Mouse (Mus musculus) hindbrain, postnatal 0 days (tissue): ENCODE results near the gene Ddx19a. TPM values are rescaled to one million over a fixed set of nuclear protein-coding genes. Genes with fewer than 3 reads are reported as not detected.
A peak's percentile ranks its signal among the peaks of the same experiment; 100 is the strongest.

Experiments used
- ATAC-seq: fragments of 200-750 bp; cut with Nextera tagmentation; 2 replicates; pipeline ENCODE4 v1.8.0; 2017; ENCODE audit warnings: mild to moderate bottlenecking, moderate TSS enrichment, moderate library complexity
- DNase-seq: peaks from one replicate; pipeline ENCODE4 v3.0.0-alpha.2; 2015; ENCODE audit warnings: low spot score
- H3K27ac ChIP-seq: fragments of 300-500 bp; sonication (generic); 2 replicates; pipeline ENCODE4 v1.5.1; 2014; ENCODE audit warnings: mild to moderate bottlenecking
- H3K27me3 ChIP-seq: fragments of 300-500 bp; sonication (generic); 2 replicates; pipeline ENCODE4 v1.6.1; 2014; ENCODE audit warnings: low read length, mixed read lengths; ENCODE audit not compliant: insufficient read depth
- H3K36me3 ChIP-seq: fragments of 300-500 bp; sonication (generic); 2 replicates; pipeline ENCODE4 v1.6.1; 2014; ENCODE audit warnings: low read length, mixed read lengths; ENCODE audit not compliant: insufficient read depth
- H3K4me1 ChIP-seq: fragments of 300-500 bp; sonication (generic); 2 replicates; pipeline ENCODE4 v1.6.1; 2014; ENCODE audit warnings: antibody characterized with exemption, low read length, mixed read lengths; ENCODE audit not compliant: insufficient read depth
- H3K4me2 ChIP-seq: fragments of 300-500 bp; sonication (generic); 2 replicates; pipeline ENCODE4 v1.6.1; 2014; ENCODE audit warnings: low read depth, mild to moderate bottlenecking, low read length, moderate library complexity, mixed read lengths
- H3K4me3 ChIP-seq: fragments of 300-500 bp; sonication (generic); 2 replicates; pipeline ENCODE4 v1.5.1; 2014; ENCODE audit warnings: low read length
- H3K9ac ChIP-seq: fragments of 300-500 bp; sonication (generic); replicated peaks from 2 replicates; pipeline ENCODE4 v1.6.1; 2014; ENCODE audit warnings: mild to moderate bottlenecking, low read length, moderate library complexity, mixed read lengths
- H3K9me3 ChIP-seq: fragments of 300-500 bp; sonication (generic); 2 replicates; pipeline ENCODE4 v1.6.1; 2016; ENCODE audit warnings: low read length, mixed read lengths
- CTCF ChIP-seq: IDR thresholded peaks from 2 replicates; pipeline ENCODE4 v1.5.1; 2016; ENCODE audit warnings: antibody characterized with exemption, control low read depth, low read depth
- WGBS: fragments of 180-500 bp; shearing (Covaris S2); extraction: QIAGEN DNeasy Blood & Tissue Kit; methylation state at CpG from one replicate; pipeline ENCODE4 v1.1.7; 2014; 5-methylcytosine and 5-hydroxymethylcytosine counted together
- polyA plus RNA-seq: library from polyadenylated mRNA; unstranded; fragments of >200 nt; fragmentation: Nextera tagmentation; extraction: Ambion mirVana; gene quantifications from 2 replicates; pipeline ENCODE4 v1.2.1, GENCODE M21; 2015
- total RNA-seq: library from RNA; depleted of rRNA; stranded (reverse); fragments of >200 nt; gene quantifications from 2 replicates; pipeline ENCODE4 v1.2.3, GENCODE M21; 2014; rRNA removed

Ddx19a gene
- total RNA-seq: 30.9 and 35.1 TPM in 2 replicates
- 10.8 and 10.9 TPM in 2 replicates for polyA plus RNA-seq

DNA sequence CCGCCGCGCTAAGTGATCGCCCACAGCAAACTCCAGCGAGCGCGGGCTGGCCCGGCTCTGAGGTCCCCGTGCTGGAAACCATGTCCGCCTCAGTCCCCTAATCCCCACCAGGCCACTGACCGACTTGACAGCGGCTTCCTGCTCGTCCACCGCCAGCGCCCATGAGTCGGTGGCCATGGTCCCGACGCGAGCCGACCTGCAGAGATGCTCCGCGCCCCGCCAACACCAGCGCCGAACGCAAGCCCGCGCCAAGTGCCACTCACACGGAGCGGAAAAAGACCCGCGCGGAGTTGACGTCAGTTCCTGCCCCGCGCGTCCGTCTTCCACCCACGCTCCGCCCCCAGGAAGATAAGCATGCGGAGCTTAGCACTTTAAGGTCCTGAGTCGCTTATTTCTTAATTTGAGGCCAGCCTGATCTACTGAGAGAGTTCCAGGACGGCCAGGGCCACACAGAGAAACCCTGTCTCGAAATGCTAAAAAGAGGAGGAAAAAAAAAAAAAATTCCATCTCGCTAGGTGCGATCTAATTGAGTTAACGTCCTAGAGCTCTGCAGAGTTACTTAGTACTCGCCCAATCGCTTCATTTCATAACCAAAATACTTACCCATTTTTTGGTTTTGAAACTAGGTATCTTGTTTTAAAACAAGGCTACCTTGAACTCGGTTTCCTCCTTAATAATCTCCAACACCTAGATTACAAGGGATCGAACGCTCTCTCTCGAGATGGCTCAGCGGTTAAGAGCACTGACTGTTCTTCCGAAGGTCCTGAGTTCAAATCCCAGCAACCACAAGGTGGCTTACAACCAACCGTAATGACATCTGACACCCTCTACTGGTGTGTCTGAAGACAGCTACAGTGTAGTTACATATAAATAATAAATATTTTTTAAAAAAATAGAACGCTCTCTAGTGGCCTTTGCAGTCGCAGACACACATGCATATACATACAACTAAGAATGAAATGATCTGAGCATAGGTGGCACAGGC is at the start of gene Ddx19a:
TSS of gene Ddx19a (minus strand) at position 254 of the 985 bp plus-strand sequence.
- Histone ChIP-seq H3K27me3 (no peaks in the 10 kb centered on the region), H3K9me3 (no peaks in the 10 kb centered on the region), H3K27ac (peak within 1 kb of the TSS; percentile 70), H3K36me3 (no peaks in the 10 kb centered on the region), H3K4me2 (peak within 1 kb of the TSS; percentile 77), H3K4me1 (peaks cover 5% of the 10 kb centered on the region), H3K4me3 (peak within 1 kb of the TSS; percentile 75), H3K9ac (peak within 1 kb of the TSS; percentile 67)
- peak; percentile 57 for TF ChIP-seq CTCF
- DNase-seq: peak; percentile 95
- peak; percentile 98 for ATAC-seq
- WGBS: 3% methylated on average over 58 of the region's 58 CpGs

DNA sequence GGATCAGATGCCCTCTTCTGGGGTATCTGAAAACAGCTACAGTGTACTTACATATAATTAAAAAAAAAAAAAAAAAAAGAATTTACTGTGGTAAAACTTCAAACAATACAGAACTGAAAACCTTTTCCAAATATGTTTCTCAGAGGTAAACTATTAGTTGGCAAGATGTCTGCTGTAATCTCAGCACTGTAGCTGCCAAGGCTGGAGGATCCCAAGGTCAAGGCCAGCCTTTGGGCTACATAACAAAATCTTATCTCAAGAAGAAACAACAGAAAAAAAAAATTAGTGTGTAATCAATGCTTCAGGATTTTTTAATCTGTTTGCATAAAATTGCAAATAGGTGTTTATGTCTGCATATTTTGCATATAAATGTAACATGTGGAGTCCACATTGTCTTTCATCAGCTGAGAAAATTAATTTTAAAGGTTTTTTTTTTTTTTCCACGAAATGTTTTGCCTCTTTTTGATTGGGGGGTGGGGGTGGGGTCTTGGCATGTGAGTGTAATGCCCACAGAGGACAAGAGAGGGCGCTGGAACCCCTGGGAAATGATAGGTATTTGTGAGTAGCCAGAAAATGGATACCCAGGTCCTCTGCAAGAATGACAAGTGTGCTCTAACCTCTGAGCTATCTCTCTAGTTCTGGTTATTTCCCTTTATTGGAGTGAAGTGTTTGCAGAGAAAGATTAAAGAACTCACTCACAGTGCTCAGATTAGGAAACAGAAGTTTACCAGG is 46.6 kb upstream of the Ddx19a start:
- no peak for ATAC-seq
- 40% methylated on average over 2 of the region's 2 CpGs for WGBS

DNA sequence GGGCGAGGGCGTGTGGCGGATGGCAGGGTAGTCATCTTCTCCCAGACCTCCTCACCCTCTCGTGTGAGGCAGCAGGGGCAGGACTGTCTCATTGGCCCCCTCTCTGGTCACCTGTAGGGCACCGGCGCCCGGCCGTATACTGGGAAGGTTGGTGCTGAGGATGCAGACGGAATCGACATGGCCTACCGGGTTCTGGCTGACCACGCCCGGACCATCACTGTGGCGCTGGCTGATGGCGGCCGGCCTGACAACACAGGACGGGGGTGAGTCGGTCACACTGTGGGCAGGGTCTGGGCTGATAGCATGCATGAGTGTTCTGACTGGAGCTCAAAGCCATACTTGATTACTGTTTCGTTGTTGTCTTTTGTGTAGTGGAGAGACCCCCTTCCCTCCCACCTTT is 44.9 kb upstream of the Ddx19a start:
- Histone ChIP-seq H3K4me2 (no peak overlapping the region), H3K9me3 (no peaks in the 10 kb centered on the region), H3K36me3 (peaks cover 88% of the 10 kb centered on the region), H3K27ac (no peak overlapping the region), H3K4me3 (no peak overlapping the region), H3K27me3 (no peaks in the 10 kb centered on the region), H3K4me1 (no peaks in the 10 kb centered on the region), H3K9ac (no peak overlapping the region)
- TF ChIP-seq CTCF: no peak
- no peak for ATAC-seq
- DNase-seq: no peak
- 97% methylated on average over 19 of the region's 19 CpGs for WGBS

More for the DNA sequence above, 46.6 kb upstream of the Ddx19a start:
- no peak for DNase-seq
- peak; percentile 39 for TF ChIP-seq CTCF
- Histone ChIP-seq H3K9me3 (no peaks in the 10 kb centered on the region), H3K27me3 (no peaks in the 10 kb centered on the region), H3K27ac (no peak overlapping the region), H3K36me3 (peaks cover 92% of the 10 kb centered on the region), H3K4me1 (no peaks in the 10 kb centered on the region), H3K4me3 (no peak overlapping the region), H3K4me2 (no peak overlapping the region), H3K9ac (no peak overlapping the region)

GRCm38 (mm10) chr8:111036591-111036990 is 39.0 kb upstream of the Ddx19a start:
- Histone ChIP-seq H3K9me3 (no peaks in the 10 kb centered on the region), H3K4me2 (no peak overlapping the region), H3K4me3 (no peak overlapping the region), H3K27ac (no peak overlapping the region), H3K27me3 (no peaks in the 10 kb centered on the region), H3K36me3 (peaks cover 46% of the 10 kb centered on the region), H3K9ac (no peak overlapping the region), H3K4me1 (no peaks in the 10 kb centered on the region; the same call in 1 of the 2 replicates)
- ATAC-seq (no peak), DNase-seq (no peak)
- TF ChIP-seq CTCF: no peak
- 94% methylated on average over 15 of the region's 15 CpGs for WGBS

GRCm38 (mm10) chr8:111034276-111034675 is 36.7 kb upstream of the Ddx19a start:
- WGBS: 22% methylated on average over 12 of the region's 12 CpGs
- TF ChIP-seq CTCF: no peak
- peak overlapping the region; percentile 91 for H3K9ac ChIP-seq
- ATAC-seq (no peak; the same call in 1 of the 2 replicates), DNase-seq (peak; percentile 38)
- H3K27ac ChIP-seq: peak overlapping the region; percentile 93
- H3K4me2 ChIP-seq: peak overlapping the region; percentile 69
- no peaks in the 10 kb centered on the region; the same call in 1 of the 2 replicates for H3K4me1 ChIP-seq
- H3K9me3 ChIP-seq: no peaks in the 10 kb centered on the region
- no peaks in the 10 kb centered on the region for H3K27me3 ChIP-seq
- peaks cover 30% of the 10 kb centered on the region for H3K36me3 ChIP-seq
- peak overlapping the region; percentile 85 for H3K4me3 ChIP-seq

- peak; percentile 100 for ATAC-seq
- DNase-seq: peak; percentile 100
- Histone ChIP-seq H3K36me3 (peaks cover 23% of the 10 kb centered on the region), H3K4me1 (no peaks in the 10 kb centered on the region; the same call in 1 of the 2 replicates), H3K27me3 (no peaks in the 10 kb centered on the region), H3K27ac (peak overlapping the region; percentile 93), H3K4me2 (peak overlapping the region; percentile 69), H3K9ac (peak overlapping the region; percentile 91), H3K9me3 (no peaks in the 10 kb centered on the region), H3K4me3 (peak overlapping the region; percentile 85)
- WGBS: 6% methylated on average over 37 of the region's 37 CpGs
- no peak for TF ChIP-seq CTCF
Measured at GRCm38 (mm10) chr8:111033482-111034215, 36.0 kb upstream of the Ddx19a start.
